Mouse (Mus musculus) G1E (cell line): ENCODE data around the gene Gm7247. TPM values are rescaled to one million over a fixed set of nuclear protein-coding genes. Genes with fewer than 3 reads are reported as not detected.

ENCODE experiments used
- ATAC-seq: 2 replicates; pipeline ENCODE4 v1.8.0; 2016; ENCODE audit warnings: mild to moderate bottlenecking; ENCODE audit not compliant: insufficient number of reproducible peaks, poor library complexity, low FRiP score, severe bottlenecking; ENCODE audit errors: extremely low read depth
- DNase-seq: peaks from one replicate; pipeline ENCODE4 v3.0.0; 2012; ENCODE audit warnings: low spot score
- H3K27me3 ChIP-seq: 2 replicates; pipeline ENCODE4 v1.6.1; 2012; ENCODE audit warnings: mild to moderate bottlenecking, low read length, inconsistent platforms; ENCODE audit not compliant: insufficient read depth
- H3K36me3 ChIP-seq: replicated peaks from 2 replicates; pipeline ENCODE3; 2012; ENCODE audit warnings: mild to moderate bottlenecking, inconsistent platforms
- H3K4me1 ChIP-seq: 2 replicates; pipeline ENCODE4 v1.6.1; 2012; ENCODE audit warnings: low read depth, low read length, inconsistent platforms, mixed read lengths; ENCODE audit not compliant: insufficient read depth
- H3K4me3 ChIP-seq: 2 replicates; pipeline ENCODE4 v1.5.1; 2012; ENCODE audit warnings: low read depth, mild to moderate bottlenecking, inconsistent platforms, low read length, moderate library complexity, mixed read lengths
- H3K9me3 ChIP-seq: replicated peaks from 2 replicates; pipeline ENCODE4 v1.6.1; 2012; ENCODE audit warnings: inconsistent platforms
- CTCF ChIP-seq: IDR thresholded peaks from 2 replicates; pipeline ENCODE4 v1.5.1; 2012; ENCODE audit warnings: low read depth, low read length, inconsistent platforms, mixed read lengths
- GATA1 ChIP-seq: IDR thresholded peaks from 2 replicates; pipeline ENCODE4 v1.6.1; 2012; ENCODE audit warnings: borderline replicate concordance, low read length, inconsistent platforms, mixed read lengths
- GATA2 ChIP-seq: IDR thresholded peaks from 2 replicates; pipeline ENCODE4 v1.6.1; 2012; ENCODE audit warnings: low read depth, low read length, inconsistent platforms, borderline replicate concordance
- POLR2AphosphoS5 ChIP-seq: IDR thresholded peaks from 2 replicates; pipeline ENCODE4 v1.6.1; 2012; ENCODE audit warnings: low read depth, low read length, inconsistent platforms; ENCODE audit not compliant: insufficient replicate concordance
- TAL1 ChIP-seq: conservative IDR thresholded peaks from 2 replicates; pipeline ENCODE4 v1.6.1; 2012; ENCODE audit warnings: low read depth, low read length, inconsistent platforms, mixed read lengths
- polyA plus RNA-seq: library from polyadenylated mRNA; stranded (reverse); fragments of >175 nt; gene quantifications from 2 replicates; pipeline ENCODE4 v1.2.3, GENCODE M21; 2012
- total RNA-seq, 2 experiments: library from RNA; stranded (forward) in 1 of 2; stranded (reverse) in 1 of 2; fragments of 200-1000 nt in 1 of 2; fragments of >200 nt in 1 of 2; fragmentation: Nextera tagmentation in 1 of 2; gene quantifications; 2 replicates each; pipeline ENCODE4 v1.2.3; 2014 to 2017

Gene Gm7247
- total RNA-seq (2014; fragmentation: Nextera tagmentation) (not detected in 2 replicates), total RNA-seq (2017) (not detected in 2 replicates), polyA plus RNA-seq (not detected in 2 replicates)

GRCm38 (mm10) chr14:51361456-51361855 lies at the start of gene Gm7247:
Gene Gm7247 (plus strand): TSS chr14:51361756.
- no peak for DNase-seq
- TF ChIP-seq CTCF (no peak), TAL1 (no peak), POLR2AphosphoS5 (no peak), GATA1 (no peak), GATA2 (no peak)
- Histone ChIP-seq H3K36me3 (no peaks in the 10 kb centered on the region), H3K9me3 (no peaks in the 10 kb centered on the region), H3K4me1 (no peaks in the 10 kb centered on the region), H3K27me3 (no peaks in the 10 kb centered on the region), H3K4me3 (no peak within 1 kb of the TSS)
- ATAC-seq = no peak

GRCm38 (mm10) chr14:51324001-51324400 lies 37.6 kb upstream of the Gm7247 start:
- no peak for TF ChIP-seq GATA2
- no peaks in the 10 kb centered on the region for H3K9me3 ChIP-seq
- H3K4me3 ChIP-seq = no peak overlapping the region
- no peaks in the 10 kb centered on the region for H3K27me3 ChIP-seq
- no peak for DNase-seq
- ATAC-seq = no peak
- no peaks in the 10 kb centered on the region for H3K36me3 ChIP-seq
- no peaks in the 10 kb centered on the region for H3K4me1 ChIP-seq

GRCm38 (mm10) chr14:51346027-51346426 lies 15.5 kb upstream of the Gm7247 start:
- DNase-seq = no peak
- no peaks in the 10 kb centered on the region for H3K4me1 ChIP-seq
- no peaks in the 10 kb centered on the region for H3K9me3 ChIP-seq
- no peaks in the 10 kb centered on the region for H3K27me3 ChIP-seq
- H3K4me3 ChIP-seq = no peak overlapping the region
- no peaks in the 10 kb centered on the region for H3K36me3 ChIP-seq
- no peak for ATAC-seq
- no peak for TF ChIP-seq GATA1
- TF ChIP-seq POLR2AphosphoS5 = no peak
- no peak for TF ChIP-seq TAL1
- no peak for TF ChIP-seq CTCF
- no peak for TF ChIP-seq GATA2

- Histone ChIP-seq H3K9me3 (no peaks in the 10 kb centered on the region), H3K36me3 (no peaks in the 10 kb centered on the region), H3K4me3 (no peak overlapping the region), H3K27me3 (no peaks in the 10 kb centered on the region), H3K4me1 (no peaks in the 10 kb centered on the region)
- TF ChIP-seq GATA2 = no peak
- TF ChIP-seq GATA1 = no peak
- TF ChIP-seq POLR2AphosphoS5 = no peak
- no peak for TF ChIP-seq CTCF
- no peak for TF ChIP-seq TAL1
- no peak for ATAC-seq
- no peak for DNase-seq
These were observed 3.2 kb upstream of the Gm7247 start for GRCm38 (mm10) chr14:51358111-51358982.

GRCm38 (mm10) chr14:51382805-51383204 lies 21.2 kb downstream of the Gm7247 start:
- peaks cover 2% of the 10 kb centered on the region for H3K9me3 ChIP-seq
- DNase-seq = no peak
- no peak overlapping the region for H3K4me3 ChIP-seq
- H3K36me3 ChIP-seq = no peaks in the 10 kb centered on the region
- H3K4me1 ChIP-seq = no peaks in the 10 kb centered on the region
- ATAC-seq = no peak
- no peaks in the 10 kb centered on the region for H3K27me3 ChIP-seq
- no peak for TF ChIP-seq GATA2
- TF ChIP-seq POLR2AphosphoS5 = no peak
- TF ChIP-seq GATA1 = no peak
- TF ChIP-seq CTCF = no peak
- TF ChIP-seq TAL1 = no peak

- Histone ChIP-seq H3K9me3 (peaks cover 7% of the 10 kb centered on the region), H3K4me1 (no peaks in the 10 kb centered on the region), H3K4me3 (no peak overlapping the region), H3K36me3 (no peaks in the 10 kb centered on the region), H3K27me3 (no peaks in the 10 kb centered on the region)
- ATAC-seq = no peak
- DNase-seq = no peak
- no peak for TF ChIP-seq GATA1
- TF ChIP-seq TAL1 = no peak
- TF ChIP-seq CTCF = no peak
- TF ChIP-seq POLR2AphosphoS5 = no peak
- no peak for TF ChIP-seq GATA2
These were observed 22.8 kb downstream of the Gm7247 start for GRCm38 (mm10) chr14:51384351-51384750.
